Mouse (Mus musculus) hindbrain, embryonic 12.5 days (tissue): ENCODE results near the gene Smug1. TPM values are rescaled to one million over a fixed set of nuclear protein-coding genes. Genes with fewer than 3 reads are reported as not detected.

Source experiments
- ATAC-seq: fragments of 200-750 bp; cut with Nextera tagmentation; 2 replicates; pipeline ENCODE4 v1.8.0; 2017; ENCODE audit warnings: moderate TSS enrichment; ENCODE audit not compliant: low FRiP score
- H3K27ac ChIP-seq: fragments of 300-500 bp; sonication (generic); 2 replicates; pipeline ENCODE4 v1.5.1; 2016; ENCODE audit warnings: mild to moderate bottlenecking
- H3K27me3 ChIP-seq: fragments of 300-500 bp; sonication (generic); 2 replicates; pipeline ENCODE4 v1.6.1; 2016; ENCODE audit warnings: mild to moderate bottlenecking
- H3K36me3 ChIP-seq: fragments of 300-500 bp; sonication (generic); 2 replicates; pipeline ENCODE4 v1.6.1; 2016; ENCODE audit warnings: mild to moderate bottlenecking
- H3K4me1 ChIP-seq: fragments of 300-500 bp; sonication (generic); 2 replicates; pipeline ENCODE4 v1.6.1; 2016
- H3K4me2 ChIP-seq: fragments of 300-500 bp; sonication (generic); replicated peaks from 2 replicates; pipeline ENCODE4 v1.6.1; 2016; ENCODE audit warnings: mild to moderate bottlenecking
- H3K4me3 ChIP-seq: fragments of 300-500 bp; sonication (generic); 2 replicates; pipeline ENCODE4 v1.5.1; 2016; ENCODE audit warnings: mild to moderate bottlenecking
- H3K9ac ChIP-seq: fragments of 300-500 bp; sonication (generic); 2 replicates; pipeline ENCODE4 v1.6.1; 2016; ENCODE audit warnings: mild to moderate bottlenecking, moderate library complexity
- H3K9me3 ChIP-seq: fragments of 300-500 bp; sonication (generic); replicated peaks from 2 replicates; pipeline ENCODE4 v1.6.1; 2016; ENCODE audit warnings: mild to moderate bottlenecking
- WGBS: fragments of 180-500 bp; shearing (Covaris S2); methylation state at CpG from one replicate; pipeline ENCODE4 v1.1.7; 2016; 5-methylcytosine and 5-hydroxymethylcytosine counted together
- polyA plus RNA-seq: library from polyadenylated mRNA; unstranded; fragments of >200 nt; fragmentation: Nextera tagmentation; extraction: Ambion mirVana; gene quantifications from 2 replicates; pipeline ENCODE4 v1.2.1, GENCODE M21; 2016

Gene Smug1
- polyA plus RNA-seq, 1 experiment from 2014 or later = 31.3 TPM

DNA sequence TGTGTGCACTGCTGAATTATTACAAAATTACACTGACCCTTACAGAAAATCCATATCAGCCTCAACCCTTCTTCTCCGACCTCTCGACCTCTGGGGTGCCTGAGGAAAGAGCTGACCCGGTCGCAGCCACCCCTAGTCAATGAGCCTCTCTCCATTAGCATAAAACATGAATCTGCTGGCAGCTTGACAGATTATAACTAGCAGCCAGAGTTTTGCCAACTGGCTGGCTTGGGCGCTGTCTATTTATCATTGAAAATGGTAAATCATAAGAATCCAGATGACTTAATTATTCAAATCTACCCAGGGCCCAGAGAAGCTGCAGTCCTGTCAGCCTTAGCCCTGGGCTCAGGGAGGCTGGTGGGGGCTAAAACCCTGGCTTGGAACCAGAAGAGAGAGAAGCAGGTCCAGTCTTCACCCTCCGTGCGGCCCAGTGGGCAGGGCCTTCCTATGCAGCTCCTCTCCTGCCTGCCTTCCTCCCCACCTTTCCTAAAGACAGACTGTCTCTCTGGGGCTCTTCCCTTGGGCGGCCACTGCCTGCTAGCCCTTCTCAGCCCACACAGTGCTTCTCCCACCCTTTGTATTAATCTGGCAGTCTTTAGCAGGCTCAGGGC lies 58.7 kb downstream of the Smug1 start:
- Histone ChIP-seq H3K36me3 (no peaks in the 10 kb centered on the region), H3K4me3 (no peak overlapping the region), H3K4me1 (peaks cover 34% of the 10 kb centered on the region), H3K4me2 (peak overlapping the region; percentile 72), H3K9ac (0 out of 2 replicates have a peak overlapping the region, but pooled peaks have one; percentile 28), H3K27me3 (peaks cover 17% of the 10 kb centered on the region), H3K9me3 (no peaks in the 10 kb centered on the region), H3K27ac (peak overlapping the region; percentile 77)
- WGBS = 50% methylated on average over 8 of the region's 8 CpGs
- 0 out of 2 replicates have a peak, but pooled peaks have one; percentile 26 for ATAC-seq

GRCm38 (mm10) chr15:103106201-103106600 lies 60.7 kb downstream of the Smug1 start:
- Histone ChIP-seq H3K4me3 (peak overlapping the region; percentile 7; the same call in 1 of the 2 replicates), H3K27me3 (peaks cover 37% of the 10 kb centered on the region)

More at GRCm38 (mm10) chr15:103106201-103106600, 60.7 kb downstream of the Smug1 start:
- peak; percentile 47; the same call in 1 of the 2 replicates for ATAC-seq
- Histone ChIP-seq H3K36me3 (no peaks in the 10 kb centered on the region), H3K9ac (peak overlapping the region; percentile 24; the same call in 1 of the 2 replicates), H3K4me2 (peak overlapping the region; percentile 72), H3K9me3 (no peaks in the 10 kb centered on the region), H3K4me1 (peaks cover 36% of the 10 kb centered on the region), H3K27ac (peak overlapping the region; percentile 77)
- WGBS = 2% methylated on average over 2 of the region's 2 CpGs

Other genes starting within 250 kb of the Smug1 start
- 0.09 and 0.17 TPM in 2 replicates for gene Hoxc13, start 246.0 kb downstream of the Smug1 start, polyA plus RNA-seq
- gene Hoxc12, start 230.3 kb downstream of the Smug1 start, polyA plus RNA-seq = not detected in 2 replicates
- gene Hoxc11, start 212.7 kb downstream of the Smug1 start, polyA plus RNA-seq = not detected in 2 replicates
- gene Hoxc10, start 200.3 kb downstream of the Smug1 start, polyA plus RNA-seq = not detected in 2 replicates
- 20.2 and 37.0 TPM in 2 replicates for gene Hoxc5, start 199.6 kb downstream of the Smug1 start, polyA plus RNA-seq
- not detected in 2 replicates for gene Hoxc9, start 190.7 kb downstream of the Smug1 start, polyA plus RNA-seq
- gene Hoxc8, start 176.5 kb downstream of the Smug1 start, polyA plus RNA-seq = not detected in 2 replicates
- 2.1 and 2.3 TPM in 2 replicates for gene Hoxc6, start 168.8 kb downstream of the Smug1 start, polyA plus RNA-seq
- 34.5 and 59.6 TPM in 2 replicates for gene Hoxc4, start 148.2 kb downstream of the Smug1 start, polyA plus RNA-seq
- gene Cbx5, start 72.7 kb upstream of the Smug1 start, polyA plus RNA-seq = 188 and 190 TPM in 2 replicates
- gene Hnrnpa1, start 73.3 kb upstream of the Smug1 start, polyA plus RNA-seq = 1,137 and 1,149 TPM in 2 replicates
- 5.1 and 5.4 TPM in 2 replicates for gene Nfe2, start 91.3 kb upstream of the Smug1 start, polyA plus RNA-seq
- gene Copz1, start 105.6 kb upstream of the Smug1 start, polyA plus RNA-seq = 235 and 247 TPM in 2 replicates
- 0.36 and 0.51 TPM in 2 replicates for gene Gpr84, start 143.5 kb upstream of the Smug1 start, polyA plus RNA-seq
- gene Zfp385a, start 173.0 kb upstream of the Smug1 start, polyA plus RNA-seq = 20.5 and 23.8 TPM in 2 replicates
- gene Itga5, start 199.7 kb upstream of the Smug1 start, polyA plus RNA-seq = 26.8 and 27.0 TPM in 2 replicates